Mouse (Mus musculus) embryo, embryonic 9.5 days (tissue): ENCODE measurements around the gene Spsb3.
A peak's percentile ranks its signal among the peaks of the same experiment; 100 is the strongest.

Source experiments
- DNase-seq: peaks from one replicate; pipeline ENCODE4 v3.0.0-alpha.2; 2017; ENCODE audit errors: extremely low spot score

Spsb3 gene

GRCm38 (mm10) chr17:24896241-24896992 is 10.0 kb downstream of the Spsb3 start, which contains the start of gene Nme3:
Gene Nme3, plus strand, starts transcription at chr17:24896500.
- peak; percentile 85 for DNase-seq

GRCm38 (mm10) chr17:24896993-24897269 is 10.5 kb downstream of the Spsb3 start:
- DNase-seq, result no peak

- DNase-seq, result no peak
Measured at GRCm38 (mm10) chr17:24897600-24897999, 11.2 kb downstream of the Spsb3 start.

GRCm38 (mm10) chr17:24898041-24898854 is 11.8 kb downstream of the Spsb3 start:
- no peak for DNase-seq

- DNase-seq, result no peak
Measured at GRCm38 (mm10) chr17:24899153-24899552, 12.7 kb downstream of the Spsb3 start.

- DNase-seq, result no peak
Measured at GRCm38 (mm10) chr17:24900014-24900413, 13.6 kb downstream of the Spsb3 start.

GRCm38 (mm10) chr17:24902124-24902523 is 15.7 kb downstream of the Spsb3 start:
- DNase-seq, result no peak

GRCm38 (mm10) chr17:24902671-24903474 is 16.4 kb downstream of the Spsb3 start:
- no peak for DNase-seq

- no peak for DNase-seq
Measured at GRCm38 (mm10) chr17:24903767-24904166, 17.3 kb downstream of the Spsb3 start.

GRCm38 (mm10) chr17:24907591-24907990 is 21.1 kb downstream of the Spsb3 start:
- DNase-seq, result no peak

GRCm38 (mm10) chr17:24913984-24914383 is 27.5 kb downstream of the Spsb3 start:
- no peak for DNase-seq

- DNase-seq, result no peak
Measured at GRCm38 (mm10) chr17:24923246-24923645, 36.8 kb downstream of the Spsb3 start.

GRCm38 (mm10) chr17:24929506-24929905 is 43.1 kb downstream of the Spsb3 start:
- DNase-seq, result no peak

- DNase-seq, result no peak
Measured at GRCm38 (mm10) chr17:24932431-24932830, 46.0 kb downstream of the Spsb3 start.

- no peak for DNase-seq
Measured at GRCm38 (mm10) chr17:24933163-24933562, 46.7 kb downstream of the Spsb3 start.

- DNase-seq, result no peak
Measured at GRCm38 (mm10) chr17:24934926-24935325, 48.5 kb downstream of the Spsb3 start.

GRCm38 (mm10) chr17:24935666-24936065 is 49.2 kb downstream of the Spsb3 start:
- DNase-seq, result no peak

GRCm38 (mm10) chr17:24936259-24937237 is 50.1 kb downstream of the Spsb3 start, which contains the start of gene Mapk8ip3:
Gene Mapk8ip3, minus strand, starts transcription at chr17:24936977.
- peak; percentile 91 for DNase-seq

GRCm38 (mm10) chr17:24937266-24937665 is 50.8 kb downstream of the Spsb3 start:
- DNase-seq, result no peak
